Mouse (Mus musculus) effector memory CD4-positive, alpha-beta T cell, adult 5 months (primary cell): ENCODE measurements around the gene Ubqln1. TPM values are rescaled to one million over a fixed set of nuclear protein-coding genes. Genes with fewer than 3 reads are reported as not detected.

Source experiments
- polyA plus RNA-seq: library from polyadenylated mRNA; unstranded; fragments of 100-300 nt; shearing (Covaris generic); gene quantifications from one replicate; pipeline ENCODE4 v1.2.1, GENCODE M21; 2017

Ubqln1 gene
- 145 TPM for polyA plus RNA-seq

DNA sequence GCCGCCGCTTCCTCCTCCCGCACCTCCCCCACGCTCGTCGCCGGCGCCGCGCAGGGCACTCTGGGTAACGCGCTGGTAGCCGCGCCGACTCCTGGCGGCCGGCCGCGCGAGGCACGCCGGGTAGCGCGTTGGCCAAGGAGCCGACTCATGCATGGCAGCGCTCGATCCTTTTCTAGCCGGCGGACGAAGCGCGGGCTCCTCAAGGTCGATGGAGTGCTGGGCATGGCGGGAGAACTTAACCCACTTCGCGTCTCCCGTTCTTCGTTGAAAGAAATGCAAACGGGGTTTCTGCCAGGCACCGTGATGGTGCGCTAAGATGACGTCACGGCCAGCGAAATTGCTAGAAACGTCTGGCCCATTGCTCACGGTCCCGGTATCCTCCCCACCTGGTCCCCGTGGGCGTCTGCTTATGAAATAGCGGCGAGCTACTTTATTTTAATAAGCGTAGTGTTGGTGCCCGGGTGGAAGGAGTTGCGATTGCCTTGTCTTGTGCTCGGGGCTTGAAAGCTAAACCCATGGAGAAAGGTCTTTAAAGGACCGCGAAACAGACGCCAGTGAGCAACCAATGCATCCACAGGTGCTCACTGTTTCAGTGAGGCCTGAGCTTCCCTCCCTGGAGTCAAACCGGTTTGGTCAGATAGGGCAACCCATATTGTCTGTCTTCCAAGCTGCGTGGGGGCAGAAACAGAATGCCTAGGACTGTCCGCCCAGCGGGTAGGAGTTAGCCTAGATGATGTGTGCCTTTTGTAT lies at the start of gene Ubqln1:
Gene Ubqln1 (minus strand): TSS at position 62 of the 750 bp plus-strand sequence.

DNA sequence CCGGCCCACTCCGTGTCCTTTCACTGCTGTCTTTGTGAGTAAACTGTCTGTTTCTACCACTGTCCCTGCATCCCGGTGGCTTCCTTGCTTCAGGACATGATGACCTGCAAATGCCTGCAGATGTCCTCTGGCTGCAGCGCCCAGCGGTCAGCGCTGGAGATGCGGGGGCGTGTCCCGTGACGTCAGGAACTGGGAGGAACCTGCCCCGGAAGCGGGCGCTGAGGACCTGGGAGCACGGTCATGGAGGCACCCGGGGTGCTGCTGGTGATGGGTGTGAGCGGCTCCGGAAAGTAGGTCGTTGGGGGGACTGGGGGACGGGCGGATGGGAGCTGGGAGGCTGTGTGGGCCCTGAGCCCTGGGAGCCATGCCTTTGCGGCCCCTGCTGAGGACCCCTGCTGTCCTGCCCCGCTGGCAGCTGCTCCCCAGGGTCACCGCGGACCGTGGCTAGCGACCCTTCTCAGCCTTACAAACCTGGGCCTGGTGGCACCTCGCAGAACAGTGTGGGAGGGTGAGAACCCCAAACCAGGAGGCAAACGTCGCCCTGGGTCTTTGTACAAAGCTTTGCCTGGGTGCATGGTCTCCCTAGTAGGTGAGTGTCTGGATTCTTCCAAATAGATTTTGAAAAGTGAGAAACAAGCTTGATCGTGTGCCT lies 57.9 kb downstream of the Ubqln1 start, which contains the start of gene Idnk:
Gene Idnk (plus strand): TSS at position 203 of the 652 bp plus-strand sequence.

DNA sequence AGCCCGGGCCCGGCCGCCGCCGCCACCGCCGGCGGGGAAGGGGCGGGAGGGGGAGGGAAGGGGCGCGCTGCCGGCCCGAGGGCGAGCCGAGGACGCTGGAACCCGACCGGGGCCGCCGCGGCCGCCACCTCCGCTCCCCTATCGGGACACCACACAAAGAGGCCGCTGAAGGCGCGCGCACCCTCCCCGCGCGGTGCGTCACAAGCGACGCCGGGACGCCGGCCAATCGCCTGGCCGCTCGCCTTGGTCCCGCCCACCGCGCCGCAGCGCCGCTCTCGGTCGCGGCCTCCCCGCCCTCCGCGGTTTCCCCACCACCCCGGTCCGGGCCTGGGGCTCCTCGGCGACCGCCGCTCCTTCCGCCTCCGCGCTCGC lies 87.1 kb downstream of the Ubqln1 start, which contains the start of gene Hnrnpa0:
Gene Hnrnpa0 (minus strand): TSS at position 161 of the 372 bp plus-strand sequence.

Other genes starting within 250 kb of the Ubqln1 start
- 2.1 TPM for gene Klhl3, start 102.1 kb downstream of the Ubqln1 start, polyA plus RNA-seq
- 77.4 TPM for gene Hnrnpa0, start 87.1 kb downstream of the Ubqln1 start, polyA plus RNA-seq
- 115 TPM for gene Idnk, start 58.0 kb downstream of the Ubqln1 start, polyA plus RNA-seq
- 0.76 TPM for gene Gkap1, start 60.0 kb upstream of the Ubqln1 start, polyA plus RNA-seq
- not detected for gene Kif27, start 143.5 kb upstream of the Ubqln1 start, polyA plus RNA-seq
- gene 2210016F16Rik, start 169.6 kb upstream of the Ubqln1 start, polyA plus RNA-seq = 11.6 TPM
- 29.3 TPM for gene Rmi1, start 186.6 kb upstream of the Ubqln1 start, polyA plus RNA-seq
- 1,538 TPM for gene Hnrnpk, start 187.7 kb upstream of the Ubqln1 start, polyA plus RNA-seq